Mouse (Mus musculus): ENCODE measurements around the gene Nlgn2.

GRCm38 (mm10) chr11:69837952-69838713 is 549 bp upstream of the Nlgn2 start, which contains the start of gene Tmem256:
- TF ChIP-seq CTCF (IDR thresholded peaks at IDR 0.05; ENCODE audit: low read depth, low read length) (no peak), POLR2A (IDR thresholded peaks at IDR 0.05; ENCODE audit: insufficient read depth, low read length) (peak; percentile 59)

All from ES-Bruce4 (cell line).